Mouse (Mus musculus): ENCODE measurements around the gene Ppm1h. TPM values are rescaled to one million over a fixed set of nuclear protein-coding genes. Genes with fewer than 3 reads are reported as not detected.

The Ppm1h gene
- total RNA-seq (2015) (21.4 TPM in 2 replicates), total RNA-seq (2017) (21.1 and 28.5 TPM in 2 replicates)

DNA sequence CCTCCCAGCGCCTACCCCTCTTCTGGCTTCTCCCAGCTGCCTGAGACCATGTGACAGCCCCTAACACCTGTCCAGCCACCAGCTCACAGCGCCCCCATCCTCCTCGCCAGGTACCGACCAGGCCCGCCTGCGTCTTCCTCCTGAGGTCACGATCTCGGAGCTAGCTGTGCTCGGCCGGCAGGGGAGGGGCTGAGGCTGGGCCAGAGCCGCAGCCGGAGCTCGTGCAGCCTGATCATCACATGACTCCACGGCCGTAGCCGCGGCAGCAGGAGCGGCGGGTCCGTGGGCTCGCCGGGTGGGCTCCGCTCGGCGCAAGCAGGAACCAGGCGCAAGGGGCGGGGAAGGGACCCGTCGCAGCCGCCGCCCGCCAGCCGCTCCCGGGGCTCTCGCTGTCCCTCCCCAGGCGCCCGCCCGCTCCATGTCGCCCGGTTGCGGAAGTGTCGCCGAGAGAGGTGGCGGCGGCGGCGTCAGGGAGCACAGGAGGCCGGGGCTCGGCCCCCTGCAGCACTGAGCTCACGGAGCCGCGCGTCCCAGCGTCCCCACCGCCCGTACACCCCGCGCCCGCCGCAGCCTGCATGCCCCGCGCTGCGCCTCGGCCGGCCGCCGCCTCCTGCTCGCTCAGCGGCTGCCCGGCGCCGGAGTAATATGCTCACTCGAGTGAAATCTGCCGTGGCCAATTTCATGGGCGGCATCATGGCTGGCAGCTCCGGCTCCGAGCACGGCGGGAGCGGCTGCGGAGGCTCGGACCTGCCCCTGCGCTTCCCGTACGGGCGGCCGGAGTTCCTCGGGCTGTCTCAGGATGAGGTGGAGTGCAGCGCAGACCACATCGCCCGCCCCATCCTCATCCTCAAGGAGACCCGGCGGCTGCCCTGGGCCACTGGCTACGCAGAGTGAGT is at the start of gene Ppm1h:
Gene Ppm1h (plus strand): TSS at position 222 of the 896 bp plus-strand sequence.
- ATAC-seq (replicated peaks; ENCODE audit: poor library complexity), result peak; percentile 78

- ATAC-seq (replicated peaks; ENCODE audit: poor library complexity), result no peak
These were observed 49.6 kb upstream of the Ppm1h start for GRCm38 (mm10) chr10:122629003-122629402.

GRCm38 (mm10) chr10:122639879-122640278 is 38.7 kb upstream of the Ppm1h start:
- ATAC-seq (replicated peaks; ENCODE audit: poor library complexity), result no peak

GRCm38 (mm10) chr10:122641263-122641795 is 37.2 kb upstream of the Ppm1h start:
- peak; percentile 66 for ATAC-seq (replicated peaks; ENCODE audit: poor library complexity)

GRCm38 (mm10) chr10:122642125-122642524 is 36.4 kb upstream of the Ppm1h start:
- peak; percentile 92 for ATAC-seq (replicated peaks; ENCODE audit: poor library complexity)

GRCm38 (mm10) chr10:122651932-122652331 is 26.6 kb upstream of the Ppm1h start:
- peak; percentile 78 for ATAC-seq (replicated peaks; ENCODE audit: poor library complexity)

- peak; percentile 64 for ATAC-seq (replicated peaks; ENCODE audit: poor library complexity)
These were observed 26.0 kb upstream of the Ppm1h start for GRCm38 (mm10) chr10:122652578-122652977.

- no peak for ATAC-seq (replicated peaks; ENCODE audit: poor library complexity)
These were observed 12.9 kb upstream of the Ppm1h start for GRCm38 (mm10) chr10:122665652-122666051.

- ATAC-seq (replicated peaks; ENCODE audit: poor library complexity), result no peak
These were observed 7.3 kb upstream of the Ppm1h start for GRCm38 (mm10) chr10:122671253-122671652.

DNA sequence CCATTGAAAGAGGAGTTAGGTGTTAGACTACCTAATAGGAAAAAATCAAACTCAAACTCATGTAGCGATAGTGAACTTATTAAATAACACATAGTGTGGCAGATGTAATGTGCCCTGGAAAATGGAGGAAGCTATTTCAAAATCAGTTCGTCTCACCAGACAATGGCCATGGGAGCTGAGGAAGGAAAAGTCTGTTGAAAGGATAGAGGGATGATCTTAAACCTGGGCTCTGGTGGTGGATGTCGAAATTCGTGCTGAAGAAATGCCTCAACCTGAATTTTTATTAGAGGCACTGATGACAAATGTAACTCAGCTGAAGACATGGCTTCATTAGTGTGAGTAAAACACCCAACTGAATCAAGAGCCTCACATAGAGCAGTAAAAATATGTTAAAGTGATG is 6.5 kb upstream of the Ppm1h start:
- ATAC-seq (replicated peaks; ENCODE audit: poor library complexity), result peak; percentile 57

DNA sequence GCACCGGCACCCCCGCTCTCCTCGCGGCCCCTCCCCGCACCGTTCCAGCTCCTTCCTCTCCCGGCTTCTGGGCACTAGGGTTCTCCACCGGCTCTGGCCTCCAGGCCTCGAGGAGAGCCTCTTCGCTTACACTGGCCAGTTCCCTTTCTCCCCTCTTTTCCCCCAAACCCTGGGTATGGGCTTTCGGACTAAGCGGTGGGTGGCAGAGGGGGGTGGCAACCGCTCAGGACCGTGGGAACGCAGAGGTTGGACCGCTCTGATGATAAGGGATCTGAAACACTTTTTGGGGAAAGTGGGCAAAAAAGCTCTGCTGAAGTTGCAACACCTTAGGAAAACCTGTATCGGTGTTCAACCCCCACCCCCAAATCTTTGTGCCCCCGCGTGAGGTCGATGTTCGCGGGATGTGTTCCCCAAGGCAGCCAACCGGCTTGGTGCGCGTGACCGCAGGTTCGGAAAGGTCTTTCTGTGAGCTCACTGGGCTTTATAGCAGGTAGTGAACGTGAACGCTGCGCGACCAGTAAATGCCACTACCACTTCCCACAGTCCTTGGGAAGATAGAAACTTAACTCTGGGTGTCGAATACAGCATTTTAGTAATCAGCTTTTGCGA is 979 bp downstream of the Ppm1h start:
- peak; percentile 45 for ATAC-seq (replicated peaks; ENCODE audit: poor library complexity)

- peak; percentile 26 for ATAC-seq (replicated peaks; ENCODE audit: poor library complexity)
These were observed 2.0 kb downstream of the Ppm1h start for GRCm38 (mm10) chr10:122680387-122681084.

DNA sequence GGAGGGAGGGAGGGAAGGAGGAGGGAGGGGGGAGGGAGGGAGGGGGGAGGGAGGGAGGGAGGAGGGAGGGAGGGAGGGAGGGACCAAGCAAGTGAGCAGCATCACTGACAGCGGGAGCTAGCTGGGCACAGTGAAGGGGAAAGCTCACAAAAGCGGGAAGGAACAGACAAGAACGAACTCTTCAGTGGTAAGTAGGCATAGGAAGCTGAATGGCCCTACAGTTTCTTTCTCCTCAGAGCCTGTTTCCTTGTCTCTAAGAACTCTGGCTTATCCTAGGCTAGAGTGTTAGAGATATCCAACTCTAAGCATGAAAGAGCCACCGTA is 2.5 kb downstream of the Ppm1h start:
- no peak for ATAC-seq (replicated peaks; ENCODE audit: poor library complexity)

DNA sequence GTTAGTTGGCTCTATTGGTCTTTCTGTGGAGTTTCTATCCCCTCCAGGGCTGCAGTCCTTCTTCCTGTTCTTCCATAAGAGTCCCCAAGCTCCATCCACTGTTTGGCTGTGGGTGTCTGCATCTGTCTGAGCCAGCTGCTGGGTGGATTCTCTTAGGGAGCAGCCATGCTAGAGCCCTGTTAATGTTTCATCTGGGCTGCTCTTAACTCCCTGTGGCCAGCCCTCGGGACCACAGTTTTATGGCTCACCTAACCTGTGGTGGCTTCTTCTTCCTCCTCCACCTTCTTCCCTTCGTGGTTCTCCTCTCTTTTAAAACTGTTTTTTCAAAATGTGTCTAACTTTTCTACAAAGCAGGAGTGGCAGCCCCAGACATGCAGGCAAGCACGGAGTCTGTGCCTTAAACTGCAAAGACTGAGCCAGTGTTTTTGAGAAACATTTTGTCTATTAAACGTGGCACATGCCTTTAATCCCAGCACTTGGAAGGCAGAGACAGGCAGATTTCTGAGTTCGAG is 5.3 kb downstream of the Ppm1h start:
- no peak for ATAC-seq (replicated peaks; ENCODE audit: poor library complexity)

- no peak for ATAC-seq (replicated peaks; ENCODE audit: poor library complexity)
These were observed 6.7 kb downstream of the Ppm1h start for GRCm38 (mm10) chr10:122685297-122685696.

DNA sequence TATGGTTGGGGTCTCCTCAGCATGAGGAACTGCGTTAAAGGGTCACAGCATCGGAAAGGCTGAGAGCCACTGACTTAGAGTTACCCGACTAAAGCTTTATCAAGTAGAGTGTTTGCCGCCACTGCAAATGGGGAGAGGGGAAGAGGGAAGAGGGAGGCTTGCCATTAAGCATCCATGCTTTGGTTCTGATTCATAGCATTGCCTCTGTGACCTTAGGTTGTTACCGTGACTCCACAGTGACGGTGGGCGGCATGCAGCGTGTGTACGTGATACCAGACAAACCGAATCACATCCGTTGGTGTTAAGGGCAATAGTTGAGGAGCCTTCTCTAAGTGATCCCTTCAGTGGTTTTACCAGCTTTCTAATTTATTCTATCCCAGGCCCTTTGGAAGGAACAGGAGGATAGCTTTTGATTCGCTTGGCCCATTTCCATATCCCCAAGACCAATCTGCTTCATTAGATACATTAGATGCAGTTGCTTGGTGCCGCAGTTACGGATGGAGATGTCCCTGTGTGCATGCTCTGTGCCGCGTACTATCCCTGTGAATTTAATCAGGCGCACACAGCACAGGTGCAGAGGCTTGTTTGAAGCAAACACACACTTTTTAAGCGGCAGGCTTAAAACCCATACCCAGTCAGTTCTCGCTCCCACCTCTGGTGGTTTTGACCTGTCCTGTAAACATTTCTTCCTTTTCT is 7.4 kb downstream of the Ppm1h start:
- ATAC-seq (replicated peaks; ENCODE audit: poor library complexity), result no peak

DNA sequence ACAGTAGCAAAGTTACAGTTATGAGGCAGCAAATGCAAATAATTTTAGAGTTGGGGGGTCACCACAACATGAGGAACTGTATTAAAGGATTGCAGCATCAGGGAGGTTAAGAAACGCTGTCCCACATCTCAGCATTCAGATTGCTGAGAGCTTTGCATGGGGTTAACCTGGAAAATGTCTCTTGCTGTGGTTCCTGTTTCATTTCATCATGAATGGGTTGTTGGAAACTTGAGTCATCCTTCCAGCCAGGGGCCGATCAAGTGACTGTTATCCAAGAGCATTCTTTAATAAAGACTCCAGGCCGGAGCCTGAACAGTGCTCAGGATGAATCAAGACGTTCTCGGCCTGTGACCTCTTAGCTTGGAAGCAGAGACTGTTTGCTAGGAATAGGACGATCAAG is 12.1 kb downstream of the Ppm1h start:
- ATAC-seq (replicated peaks; ENCODE audit: poor library complexity), result peak; percentile 95

DNA sequence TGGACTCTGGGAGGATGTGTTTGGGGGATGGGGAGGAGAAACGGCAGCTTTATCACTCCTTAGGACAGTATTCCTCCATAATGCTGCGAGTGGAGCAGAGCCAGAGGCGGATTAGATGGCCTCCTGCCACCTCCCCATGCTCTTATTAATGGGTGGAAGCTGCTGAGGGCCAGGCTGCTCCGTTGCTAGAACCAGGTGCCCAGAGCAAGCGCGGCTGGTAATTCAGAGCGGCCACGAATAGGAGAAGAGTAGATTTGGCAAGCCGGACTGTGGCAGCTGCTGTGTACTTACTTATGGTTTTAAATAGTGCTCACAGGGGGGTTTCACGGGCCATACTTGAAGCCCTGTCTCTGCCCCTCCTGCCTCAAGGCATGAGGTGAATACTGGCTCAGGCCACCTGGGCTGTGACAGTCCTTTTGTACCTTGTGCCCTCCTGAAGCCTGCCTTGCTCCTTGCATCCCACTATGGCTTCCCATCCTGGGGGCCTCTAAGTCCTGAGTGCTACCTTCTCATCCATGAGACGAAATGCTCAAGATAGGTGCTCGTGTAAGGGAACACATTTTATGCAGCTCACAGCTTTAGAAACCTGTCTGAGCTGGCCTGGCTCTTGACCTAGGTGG is 14.7 kb downstream of the Ppm1h start:
- no peak for ATAC-seq (replicated peaks; ENCODE audit: poor library complexity)

GRCm38 (mm10) chr10:122693911-122694618 is 15.5 kb downstream of the Ppm1h start:
- ATAC-seq (replicated peaks; ENCODE audit: poor library complexity), result no peak

- no peak for ATAC-seq (replicated peaks; ENCODE audit: poor library complexity)
These were observed 17.8 kb downstream of the Ppm1h start for GRCm38 (mm10) chr10:122696335-122696734.

Measured in megakaryocyte progenitor cell, adult 5-6 weeks (primary cell).